Mouse (Mus musculus): ENCODE measurements around the gene Fkbp5.

GRCm38 (mm10) chr17:28448225-28448624, 69.1 kb downstream of the Fkbp5 start:
- TF ChIP-seq CTCF (IDR thresholded peaks at IDR 0.05; ENCODE audit: low read depth), result no peak
- no peak for TF ChIP-seq EP300 (IDR thresholded peaks at IDR 0.05; ENCODE audit: low read depth)
